Mouse (Mus musculus): Measurements from ENCODE around the gene Cchcr1. TPM values are rescaled to one million over a fixed set of nuclear protein-coding genes. Genes with fewer than 3 reads are reported as not detected.

Gene Cchcr1
- total RNA-seq, 2 experiments from 2014 or later = 11.0 to 12.6 TPM

DNA sequence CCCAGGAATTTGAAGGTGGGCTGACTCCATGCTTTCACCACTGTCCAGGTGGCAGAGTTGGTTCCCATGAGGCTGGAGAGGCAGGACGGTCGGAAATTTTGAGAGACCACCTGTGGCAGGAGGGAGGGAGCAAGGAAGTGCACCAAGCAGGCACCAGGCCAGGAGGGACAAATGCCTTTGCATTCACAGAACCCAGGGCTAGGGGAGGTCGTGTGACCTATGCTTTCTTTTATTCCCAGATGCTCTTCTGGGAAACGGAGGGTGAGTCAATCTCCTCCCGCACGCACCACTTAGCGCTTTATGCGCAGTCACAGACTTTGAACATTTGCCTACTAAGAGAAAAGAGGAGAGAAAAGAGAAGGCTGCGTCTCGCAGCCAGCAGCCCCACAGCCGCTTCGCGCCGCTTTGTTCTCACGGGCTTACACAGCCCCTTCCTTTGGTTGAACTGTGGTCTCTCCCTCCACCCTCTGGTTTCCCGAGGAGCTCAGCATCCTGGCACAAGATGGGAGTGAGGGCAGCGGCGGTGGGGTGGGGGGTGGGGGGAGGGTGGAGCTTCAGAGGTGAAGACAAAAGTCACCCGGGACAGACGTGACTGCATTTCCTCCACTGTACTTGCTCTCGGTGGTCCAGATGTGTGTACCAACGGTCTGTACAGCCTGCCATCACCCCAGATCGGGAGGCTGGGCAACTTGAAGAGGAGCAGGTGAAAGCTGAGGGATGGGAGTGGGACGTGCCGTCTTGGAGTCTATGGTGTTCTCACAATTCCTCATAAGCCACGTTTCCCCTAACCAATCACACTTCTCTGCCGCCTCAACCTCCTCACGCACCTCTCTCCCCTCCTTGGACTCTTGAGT, 52.4 kb downstream of the Cchcr1 start:
- no peak overlapping the region for H3K4me3 ChIP-seq
- no peak for DNase-seq (ENCODE audit: low spot score in 2 of 2)
- H3K27ac ChIP-seq = no peak overlapping the region
- TF ChIP-seq CTCF (conservative IDR thresholded peaks at IDR 0.05) = no peak

DNA sequence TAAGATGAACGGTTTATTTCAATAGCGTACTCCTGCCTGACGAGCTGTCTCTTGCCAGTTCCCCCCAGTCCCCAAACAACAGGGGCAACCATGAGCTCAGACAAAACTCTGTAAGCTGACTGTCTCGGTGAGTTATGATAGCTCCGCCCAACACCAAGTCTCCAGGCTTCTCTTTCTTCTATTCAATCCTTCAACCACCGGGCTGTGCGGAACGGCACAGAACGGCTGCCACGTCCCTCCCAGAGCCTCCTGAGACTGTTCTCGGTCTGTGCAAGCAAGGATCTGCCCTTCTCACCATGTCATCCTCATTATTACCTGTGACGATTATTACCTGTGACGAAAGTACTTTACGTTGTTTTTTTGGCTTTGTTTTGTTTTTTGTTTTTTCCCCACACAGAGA, 53.9 kb downstream of the Cchcr1 start:
- Histone ChIP-seq H3K27ac (no peak overlapping the region), H3K4me3 (no peak overlapping the region)
- DNase-seq (ENCODE audit: low spot score in 2 of 2) = no peak
- no peak for TF ChIP-seq CTCF (conservative IDR thresholded peaks at IDR 0.05)

DNA sequence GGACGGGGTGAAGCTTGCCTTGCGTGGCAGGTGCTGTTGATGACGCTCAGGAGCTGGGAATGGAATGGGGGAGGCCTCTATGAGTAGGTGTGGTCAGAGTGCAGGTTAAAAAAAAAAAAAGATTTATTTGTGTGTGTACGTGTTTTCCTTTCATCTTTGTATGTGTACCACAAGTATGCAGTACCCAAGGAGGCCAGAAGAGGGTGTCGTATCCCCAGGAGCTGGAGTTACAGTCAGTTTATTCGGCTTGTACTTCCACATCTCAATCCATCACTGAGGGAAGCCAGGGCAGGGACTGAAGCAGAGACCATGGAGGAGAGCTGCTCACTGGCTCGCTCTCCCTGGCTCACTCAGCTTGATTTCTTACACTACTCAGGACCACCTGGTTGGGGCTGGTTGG, 54.6 kb downstream of the Cchcr1 start:
- Histone ChIP-seq H3K4me3 (no peak overlapping the region), H3K27ac (no peak overlapping the region)
- DNase-seq (ENCODE audit: low spot score in 2 of 2) = no peak
- TF ChIP-seq CTCF (conservative IDR thresholded peaks at IDR 0.05) = no peak; the same call in 1 of the 2 replicates

DNA sequence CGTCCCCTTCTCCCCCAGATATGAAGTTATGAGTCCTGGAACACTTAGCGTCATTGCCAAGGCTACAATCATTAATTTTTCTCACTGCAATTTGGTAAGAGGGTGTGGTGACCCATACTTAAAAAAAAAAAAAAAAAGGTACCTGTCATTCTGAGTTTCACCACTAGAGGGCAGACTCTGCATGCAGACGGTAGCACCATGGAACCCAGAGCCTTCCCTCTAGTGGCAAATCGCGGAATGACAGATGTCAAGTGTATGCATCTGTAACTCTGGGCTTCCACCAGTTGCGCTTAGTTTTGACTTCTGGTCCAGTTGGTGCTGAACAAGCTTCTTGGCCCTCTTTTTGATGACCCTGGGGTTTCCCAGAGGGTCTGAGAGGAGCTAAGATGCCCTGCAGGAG, 61.3 kb downstream of the Cchcr1 start:
- DNase-seq (ENCODE audit: low spot score in 2 of 2) = peak; percentile 44 to 85
- H3K4me3 ChIP-seq = no peak overlapping the region
- no peak overlapping the region for H3K27ac ChIP-seq
- peak; percentile 99 for TF ChIP-seq CTCF (conservative IDR thresholded peaks at IDR 0.05)

Other genes with a start within 250 kb of the Cchcr1 start
- gene H2-Q1, start 196.7 kb upstream of the Cchcr1 start, total RNA-seq (2021) = under 1 TPM; 0.13 to 0.47 TPM
- gene H2-Q2, start 174.9 kb upstream of the Cchcr1 start, total RNA-seq (2021) = under 1 TPM in 1 of 2 experiments, not detected in 1; 0.38 TPM
- 1 to 10 TPM; 1.7 to 2.3 TPM for gene H2-Q4, start 137.5 kb upstream of the Cchcr1 start, total RNA-seq (2021)
- gene H2-Q6, start 92.2 kb upstream of the Cchcr1 start, total RNA-seq (2021) = not detected
- under 1 TPM; 0.69 to 0.79 TPM for gene H2-Q7, start 77.9 kb upstream of the Cchcr1 start, total RNA-seq (2021)
- gene H2-Q10, start 47.0 kb upstream of the Cchcr1 start, total RNA-seq (2021) = under 1 TPM; 0.12 to 0.15 TPM
- gene Pou5f1, start 11.1 kb upstream of the Cchcr1 start, total RNA-seq (2021) = under 1 TPM in 1 of 2 experiments, not detected in 1; 0.52 TPM
- 1 to 10 TPM; 4.7 to 7.2 TPM for gene Tcf19, start 276 bp upstream of the Cchcr1 start, total RNA-seq (2021)
- gene Psors1c2, start 16.1 kb downstream of the Cchcr1 start, total RNA-seq (2021) = 1 to 10 TPM in 1 of 2 experiments, under 1 TPM in 1; 0.59 to 1.1 TPM
- gene Cdsn, start 35.0 kb downstream of the Cchcr1 start, total RNA-seq (2021) = under 1 TPM in 1 of 2 experiments, not detected in 1; 0.25 TPM
- not detected for gene 2300002M23Rik, start 50.4 kb downstream of the Cchcr1 start, total RNA-seq (2021)
- not detected for gene Sfta2, start 84.4 kb downstream of the Cchcr1 start, total RNA-seq (2021)
- gene Gm9573, start 109.5 kb downstream of the Cchcr1 start, total RNA-seq (2021) = not detected
- gene Mucl3, start 126.6 kb downstream of the Cchcr1 start, total RNA-seq (2021) = not detected
- gene Vars2, start 150.5 kb downstream of the Cchcr1 start, total RNA-seq (2021) = 10 to 100 TPM; 32.4 to 47.3 TPM
- gene Gtf2h4, start 156.6 kb downstream of the Cchcr1 start, total RNA-seq (2021) = 10 to 100 TPM; 29.9 to 35.3 TPM
- gene Ddr1, start 187.5 kb downstream of the Cchcr1 start, total RNA-seq (2021) = 10 to 100 TPM; 54.3 to 61.0 TPM

Measured in layer of hippocampus, adult 2 months (tissue).